Mouse (Mus musculus): ENCODE measurements around the gene Myl6. TPM values are rescaled to one million over a fixed set of nuclear protein-coding genes. Genes with fewer than 3 reads are reported as not detected.

The Myl6 gene
- polyA plus RNA-seq, 1 experiment from 2014 or later, result 2,543 TPM

DNA sequence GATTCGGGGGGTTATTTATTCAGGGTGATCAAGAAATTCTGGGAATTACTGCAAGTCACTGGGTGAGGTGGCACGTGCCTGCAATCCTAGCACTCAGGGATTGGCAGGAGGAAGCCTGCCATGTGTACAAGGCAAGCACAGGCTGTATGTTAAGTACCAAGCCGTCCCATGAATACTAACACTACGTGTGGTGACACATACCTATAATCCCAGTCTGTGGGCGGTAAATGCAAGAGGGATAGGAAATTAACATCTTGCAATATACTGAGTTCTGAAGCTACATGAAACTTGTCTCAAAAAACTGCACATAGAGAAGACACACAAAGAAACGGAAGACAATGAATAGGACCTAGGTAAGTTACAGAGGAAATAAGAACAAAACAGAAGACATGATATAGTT, 42.9 kb downstream of the Myl6 start:
- Histone ChIP-seq H3K9me3 (ENCODE audit: control insufficient read depth) (no peaks in the 10 kb centered on the region), H3K36me3 (ENCODE audit: control insufficient read depth, insufficient read depth) (no peaks in the 10 kb centered on the region), H3K27ac (ENCODE audit: low read depth, low read length) (no peak overlapping the region), H3K9ac (ENCODE audit: low read depth, low read length) (no peak overlapping the region), H3K4me2 (replicated peaks; ENCODE audit: low read depth) (no peak overlapping the region), H3K4me1 (replicated peaks; ENCODE audit: control insufficient read depth, insufficient read depth, low read length) (no peaks in the 10 kb centered on the region), H3K27me3 (replicated peaks; ENCODE audit: control insufficient read depth, insufficient read depth, low read length) (no peaks in the 10 kb centered on the region), H3K4me3 (ENCODE audit: low read depth, low read length) (no peak overlapping the region)
- TF ChIP-seq CTCF (IDR thresholded peaks at IDR 0.05; ENCODE audit: low read depth), result no peak
- WGBS, result 84% methylated on average over 6 of the region's 6 CpGs
- ATAC-seq, result no peak

DNA sequence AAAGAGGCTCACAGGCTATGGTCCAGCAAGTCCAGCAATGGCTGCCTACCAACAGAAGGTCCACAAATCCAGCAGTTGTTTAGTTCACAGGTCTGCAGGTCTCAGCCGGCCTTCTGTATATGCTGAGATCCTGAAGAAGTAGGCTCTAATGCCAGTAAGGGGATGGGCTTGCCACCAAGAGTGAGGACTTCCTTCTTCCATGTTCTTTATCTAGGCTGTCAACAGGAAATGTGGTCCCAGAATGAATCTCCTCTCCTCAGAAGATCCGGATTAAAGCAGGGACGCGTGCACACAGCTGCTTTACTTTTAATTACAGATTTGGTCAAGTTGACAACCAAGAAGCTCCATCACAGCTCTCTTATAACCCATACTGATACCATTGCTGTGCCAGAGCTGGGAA, 48.5 kb downstream of the Myl6 start:
- no peak overlapping the region for H3K27ac ChIP-seq (ENCODE audit: low read depth, low read length)
- no peak overlapping the region for H3K4me3 ChIP-seq (ENCODE audit: low read depth, low read length)
- H3K4me2 ChIP-seq (replicated peaks; ENCODE audit: low read depth), result no peak overlapping the region
- TF ChIP-seq CTCF (IDR thresholded peaks at IDR 0.05; ENCODE audit: low read depth), result no peak
- H3K9me3 ChIP-seq (ENCODE audit: control insufficient read depth), result no peaks in the 10 kb centered on the region
- H3K27me3 ChIP-seq (replicated peaks; ENCODE audit: control insufficient read depth, insufficient read depth, low read length), result no peaks in the 10 kb centered on the region
- peaks cover 13% of the 10 kb centered on the region for H3K36me3 ChIP-seq (ENCODE audit: control insufficient read depth, insufficient read depth)
- H3K9ac ChIP-seq (ENCODE audit: low read depth, low read length), result no peak overlapping the region
- no peaks in the 10 kb centered on the region for H3K4me1 ChIP-seq (replicated peaks; ENCODE audit: control insufficient read depth, insufficient read depth, low read length)
- ATAC-seq, result no peak
- 79% methylated on average over 4 of the region's 4 CpGs for WGBS

DNA sequence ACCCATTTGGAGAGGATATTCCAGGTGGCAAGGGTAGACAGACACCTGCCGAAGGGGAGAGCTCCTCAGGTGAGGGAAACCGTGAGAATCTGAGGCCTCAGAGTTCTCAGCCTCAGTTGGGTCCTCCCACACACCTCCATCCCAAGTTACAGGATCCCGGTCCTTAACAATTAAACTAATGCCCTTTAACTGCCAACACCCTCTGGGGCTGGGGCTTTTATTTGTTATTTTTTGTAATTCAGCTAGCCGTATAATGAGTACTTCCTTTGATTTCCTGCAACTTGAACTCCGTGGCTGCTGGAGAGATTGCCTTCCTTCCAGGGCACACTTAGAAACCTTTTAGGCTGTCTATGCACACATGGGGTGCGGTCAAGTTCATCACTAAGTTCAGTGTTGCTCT, 49.6 kb downstream of the Myl6 start:
- no peaks in the 10 kb centered on the region for H3K27me3 ChIP-seq (replicated peaks; ENCODE audit: control insufficient read depth, insufficient read depth, low read length)
- 72% methylated on average over 6 of the region's 6 CpGs for WGBS
- no peaks in the 10 kb centered on the region for H3K9me3 ChIP-seq (ENCODE audit: control insufficient read depth)
- no peak overlapping the region for H3K4me2 ChIP-seq (replicated peaks; ENCODE audit: low read depth)
- ATAC-seq, result no peak
- H3K4me1 ChIP-seq (replicated peaks; ENCODE audit: control insufficient read depth, insufficient read depth, low read length), result no peaks in the 10 kb centered on the region
- no peak for TF ChIP-seq CTCF (IDR thresholded peaks at IDR 0.05; ENCODE audit: low read depth)
- H3K4me3 ChIP-seq (ENCODE audit: low read depth, low read length), result no peak overlapping the region
- H3K27ac ChIP-seq (ENCODE audit: low read depth, low read length), result no peak overlapping the region
- peaks cover 22% of the 10 kb centered on the region for H3K36me3 ChIP-seq (ENCODE audit: control insufficient read depth, insufficient read depth)
- no peak overlapping the region for H3K9ac ChIP-seq (ENCODE audit: low read depth, low read length)

DNA sequence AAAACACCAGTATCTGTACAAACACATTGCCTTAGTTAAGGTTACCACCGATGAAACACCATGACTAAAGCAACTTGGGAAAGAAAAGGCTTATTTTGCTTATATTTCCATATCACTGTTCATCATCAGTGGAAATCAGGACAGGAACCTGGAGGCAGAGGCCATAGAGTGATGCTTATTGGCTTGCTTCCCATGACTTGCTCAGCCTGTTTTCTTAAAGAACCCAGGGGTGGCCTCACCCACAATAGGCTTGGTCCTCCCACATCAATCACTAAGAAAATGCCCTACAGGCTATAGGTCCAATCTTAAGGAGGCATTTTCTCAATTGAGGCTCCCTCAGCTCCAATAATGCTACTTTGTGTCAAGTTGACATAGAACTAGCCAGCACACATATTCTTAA, 51.2 kb downstream of the Myl6 start:
- Histone ChIP-seq H3K27me3 (replicated peaks; ENCODE audit: control insufficient read depth, insufficient read depth, low read length) (no peaks in the 10 kb centered on the region), H3K27ac (ENCODE audit: low read depth, low read length) (no peak overlapping the region), H3K4me3 (ENCODE audit: low read depth, low read length) (no peak overlapping the region), H3K9ac (ENCODE audit: low read depth, low read length) (no peak overlapping the region), H3K4me1 (replicated peaks; ENCODE audit: control insufficient read depth, insufficient read depth, low read length) (no peaks in the 10 kb centered on the region), H3K36me3 (ENCODE audit: control insufficient read depth, insufficient read depth) (peaks cover 36% of the 10 kb centered on the region), H3K9me3 (ENCODE audit: control insufficient read depth) (no peaks in the 10 kb centered on the region), H3K4me2 (replicated peaks; ENCODE audit: low read depth) (no peak overlapping the region)
- no peak for TF ChIP-seq CTCF (IDR thresholded peaks at IDR 0.05; ENCODE audit: low read depth)
- ATAC-seq, result no peak
- 77% methylated on average over 1 of the region's 1 CpGs for WGBS

DNA sequence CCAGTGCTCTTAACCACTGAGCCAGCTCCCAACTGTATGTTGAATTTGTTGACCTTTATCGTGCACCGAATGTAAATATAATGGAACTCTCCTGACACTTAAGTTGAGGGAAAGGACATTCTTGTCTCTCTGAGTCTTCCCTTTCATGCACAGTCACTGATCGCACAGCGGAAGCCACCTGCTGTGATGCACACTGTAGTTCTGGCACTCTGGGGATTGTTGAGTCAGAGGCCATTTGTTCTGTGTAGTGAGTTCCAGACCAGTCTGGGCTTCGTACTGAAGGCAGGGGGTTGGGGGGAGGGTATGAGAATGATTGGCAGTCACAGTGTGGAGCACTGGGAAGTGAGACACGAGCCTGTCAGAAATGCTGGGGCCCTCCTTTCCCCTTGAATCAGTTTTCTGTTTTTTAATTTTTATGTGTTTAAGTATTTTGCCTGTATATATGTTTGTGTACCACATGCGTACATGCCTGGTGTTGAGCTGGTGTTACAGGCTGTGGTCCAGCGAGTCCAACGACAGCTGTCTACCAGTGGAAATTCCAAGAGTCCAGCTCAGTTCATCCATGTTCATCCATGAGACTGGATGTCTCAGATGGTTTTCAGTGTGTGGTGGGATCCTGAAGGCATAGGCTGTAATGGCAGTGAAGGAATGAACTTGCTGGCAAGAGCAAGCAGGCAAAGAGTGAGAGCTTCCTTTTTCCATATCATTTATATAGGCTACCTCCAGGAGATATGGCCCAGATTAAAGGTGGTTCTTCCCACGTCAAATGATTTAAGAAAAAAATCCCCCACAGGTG, 52.4 kb downstream of the Myl6 start:
- no peak for TF ChIP-seq CTCF (IDR thresholded peaks at IDR 0.05; ENCODE audit: low read depth)
- WGBS, result 89% methylated on average over 10 of the region's 10 CpGs
- Histone ChIP-seq H3K9me3 (ENCODE audit: control insufficient read depth) (no peaks in the 10 kb centered on the region), H3K4me2 (replicated peaks; ENCODE audit: low read depth) (no peak overlapping the region), H3K9ac (ENCODE audit: low read depth, low read length) (no peak overlapping the region), H3K4me3 (ENCODE audit: low read depth, low read length) (no peak overlapping the region), H3K4me1 (replicated peaks; ENCODE audit: control insufficient read depth, insufficient read depth, low read length) (no peaks in the 10 kb centered on the region), H3K27me3 (replicated peaks; ENCODE audit: control insufficient read depth, insufficient read depth, low read length) (no peaks in the 10 kb centered on the region), H3K27ac (ENCODE audit: low read depth, low read length) (no peak overlapping the region), H3K36me3 (ENCODE audit: control insufficient read depth, insufficient read depth) (peaks cover 47% of the 10 kb centered on the region)
- ATAC-seq, result no peak

Small RNA genes within 50 kb of the gene (microRNA-seq; reads per million reads assigned to microRNA genes)
- gene Mir6916 (not detected), gene Mir8105 (not detected)

Other genes with a start within 250 kb of the Myl6 start
- not detected in 2 replicates for gene Apon, start 240.0 kb downstream of the Myl6 start, polyA plus RNA-seq (2015; fragmentation: Nextera tagmentation; extraction: Ambion mirVana)
- 0.12 TPM in 2 replicates for gene Apof, start 225.5 kb downstream of the Myl6 start, polyA plus RNA-seq (2015; fragmentation: Nextera tagmentation; extraction: Ambion mirVana)
- 23.2 and 26.7 TPM in 2 replicates for gene Stat2, start 223.6 kb downstream of the Myl6 start, polyA plus RNA-seq (2015; fragmentation: Nextera tagmentation; extraction: Ambion mirVana)
- gene Il23a, start 195.4 kb downstream of the Myl6 start, polyA plus RNA-seq (2015; fragmentation: Nextera tagmentation; extraction: Ambion mirVana), result 0.22 and 0.46 TPM in 2 replicates
- gene Pan2, start 190.8 kb downstream of the Myl6 start, polyA plus RNA-seq (2015; fragmentation: Nextera tagmentation; extraction: Ambion mirVana), result 11.5 and 14.0 TPM in 2 replicates
- gene Cnpy2, start 171.7 kb downstream of the Myl6 start, polyA plus RNA-seq (2015; fragmentation: Nextera tagmentation; extraction: Ambion mirVana), result 254 and 273 TPM in 2 replicates
- gene Cs, start 156.4 kb downstream of the Myl6 start, polyA plus RNA-seq (2015; fragmentation: Nextera tagmentation; extraction: Ambion mirVana), result 248 and 266 TPM in 2 replicates
- gene Coq10a, start 125.1 kb downstream of the Myl6 start, polyA plus RNA-seq (2015; fragmentation: Nextera tagmentation; extraction: Ambion mirVana), result 21.1 and 22.3 TPM in 2 replicates
- 4.0 and 4.9 TPM in 2 replicates for gene Ankrd52, start 117.0 kb downstream of the Myl6 start, polyA plus RNA-seq (2015; fragmentation: Nextera tagmentation; extraction: Ambion mirVana)
- 109 and 114 TPM in 2 replicates for gene Slc39a5, start 92.9 kb downstream of the Myl6 start, polyA plus RNA-seq (2015; fragmentation: Nextera tagmentation; extraction: Ambion mirVana)
- 79.2 and 82.5 TPM in 2 replicates for gene Nabp2, start 82.7 kb downstream of the Myl6 start, polyA plus RNA-seq (2015; fragmentation: Nextera tagmentation; extraction: Ambion mirVana)
- gene Rnf41, start 82.5 kb downstream of the Myl6 start, polyA plus RNA-seq (2015; fragmentation: Nextera tagmentation; extraction: Ambion mirVana), result 29.1 and 33.1 TPM in 2 replicates
- 31.1 and 31.6 TPM in 2 replicates for gene Smarcc2, start 34.9 kb downstream of the Myl6 start, polyA plus RNA-seq (2015; fragmentation: Nextera tagmentation; extraction: Ambion mirVana)
- gene Myl6b, start 4.5 kb upstream of the Myl6 start, polyA plus RNA-seq (2015; fragmentation: Nextera tagmentation; extraction: Ambion mirVana), result 1.3 and 1.8 TPM in 2 replicates
- 11.7 and 12.5 TPM in 2 replicates for gene Esyt1, start 31.7 kb upstream of the Myl6 start, polyA plus RNA-seq (2015; fragmentation: Nextera tagmentation; extraction: Ambion mirVana)
- gene Zc3h10, start 53.6 kb upstream of the Myl6 start, polyA plus RNA-seq (2015; fragmentation: Nextera tagmentation; extraction: Ambion mirVana), result 10.0 and 10.4 TPM in 2 replicates
- gene Rpl41, start 55.2 kb upstream of the Myl6 start, polyA plus RNA-seq (2015; fragmentation: Nextera tagmentation; extraction: Ambion mirVana), result 2,426 and 2,428 TPM in 2 replicates
- gene Pa2g4, start 71.8 kb upstream of the Myl6 start, polyA plus RNA-seq (2015; fragmentation: Nextera tagmentation; extraction: Ambion mirVana), result 65.3 and 66.8 TPM in 2 replicates
- gene Erbb3, start 95.5 kb upstream of the Myl6 start, polyA plus RNA-seq (2015; fragmentation: Nextera tagmentation; extraction: Ambion mirVana), result 22.3 and 23.8 TPM in 2 replicates
- gene Rps26, start 132.6 kb upstream of the Myl6 start, polyA plus RNA-seq (2015; fragmentation: Nextera tagmentation; extraction: Ambion mirVana), result 519 and 548 TPM in 2 replicates
- 0.95 and 1.7 TPM in 2 replicates for gene Ikzf4, start 151.8 kb upstream of the Myl6 start, polyA plus RNA-seq (2015; fragmentation: Nextera tagmentation; extraction: Ambion mirVana)
- 5.1 and 5.4 TPM in 2 replicates for gene Suox, start 179.9 kb upstream of the Myl6 start, polyA plus RNA-seq (2015; fragmentation: Nextera tagmentation; extraction: Ambion mirVana)
- gene Rab5b, start 202.1 kb upstream of the Myl6 start, polyA plus RNA-seq (2015; fragmentation: Nextera tagmentation; extraction: Ambion mirVana), result 35.9 and 37.8 TPM in 2 replicates
- gene Pmel, start 210.1 kb upstream of the Myl6 start, polyA plus RNA-seq (2015; fragmentation: Nextera tagmentation; extraction: Ambion mirVana), result 0.55 and 0.86 TPM in 2 replicates
- gene Cdk2, start 210.9 kb upstream of the Myl6 start, polyA plus RNA-seq (2015; fragmentation: Nextera tagmentation; extraction: Ambion mirVana), result 23.3 and 24.1 TPM in 2 replicates